Mouse (Mus musculus): ENCODE results near the gene Spc24. TPM values are rescaled to one million over a fixed set of nuclear protein-coding genes. Genes with fewer than 3 reads are reported as not detected.
"Not testable (repeated sequence)": the region's sequence is repeated elsewhere in the genome, so short reads cannot be mapped to it uniquely, and the experiment has no call there.

Spc24 gene
- total RNA-seq (2021), result 1 to 10 TPM; 4.7 to 6.4 TPM
- long read RNA-seq, experiment 1, transcript Spc24-201 (5 exons, 1,366 nt), result major isoform, 9 of 12 reads
- long read RNA-seq, experiment 1, partial matches to known transcripts, result 1 of 12 reads
- long read RNA-seq, experiment 1, other reads (novel, unspliced or antisense), result 2 of 12 reads
- long read RNA-seq, experiment 2, partial matches to known transcripts, result 1 of 5 reads
- long read RNA-seq, experiment 2, other reads (novel, unspliced or antisense), result 0 of 5 reads

DNA sequence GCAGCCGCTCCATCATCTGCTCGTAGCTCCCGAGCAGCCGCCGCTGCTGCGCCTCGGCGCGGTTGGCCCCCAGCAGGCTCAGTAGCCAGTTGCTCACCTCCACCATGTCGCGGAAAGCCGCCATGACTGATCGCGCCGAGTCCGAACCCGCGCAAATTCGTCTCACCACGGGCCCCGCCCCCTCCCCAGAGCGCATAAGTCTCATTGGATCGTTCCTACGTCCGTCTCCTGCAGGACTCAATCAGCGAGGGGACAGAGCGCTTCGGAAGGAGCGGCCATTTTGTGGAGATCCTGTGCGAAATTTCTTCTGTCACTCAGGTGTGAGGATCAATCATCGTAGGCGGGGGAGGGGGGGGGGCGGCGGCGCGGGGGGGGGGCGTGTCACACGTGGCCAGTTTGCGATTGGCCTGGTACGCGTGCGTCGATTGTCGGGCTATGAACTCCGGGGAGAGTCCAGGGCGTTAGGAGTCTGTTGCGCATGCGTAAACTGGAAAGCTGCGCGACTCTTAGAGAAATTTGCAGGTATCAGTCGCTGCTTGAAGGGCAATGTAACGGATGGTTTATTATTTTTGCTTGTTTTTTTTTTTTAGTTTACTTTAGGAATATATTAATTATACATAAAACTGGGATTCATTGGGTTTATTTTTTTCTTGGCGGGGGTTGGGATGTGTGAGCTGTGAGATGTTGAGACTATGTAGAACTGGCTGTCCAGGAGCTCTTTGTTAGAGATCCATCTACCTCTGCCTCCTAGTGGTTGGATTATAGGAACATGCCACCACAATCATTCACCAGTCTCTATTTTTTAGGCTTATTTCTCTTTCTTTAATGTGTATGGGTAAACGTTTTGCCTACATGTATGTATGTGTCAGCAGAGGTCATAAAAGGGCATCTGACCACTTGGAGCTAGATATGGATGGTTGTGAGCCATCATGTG lies at the start of gene Spc24:
Gene Spc24 (minus strand): TSS at position 149 of the 934 bp plus-strand sequence.
- DNase-seq, result peak; percentile 97 to 98

DNA sequence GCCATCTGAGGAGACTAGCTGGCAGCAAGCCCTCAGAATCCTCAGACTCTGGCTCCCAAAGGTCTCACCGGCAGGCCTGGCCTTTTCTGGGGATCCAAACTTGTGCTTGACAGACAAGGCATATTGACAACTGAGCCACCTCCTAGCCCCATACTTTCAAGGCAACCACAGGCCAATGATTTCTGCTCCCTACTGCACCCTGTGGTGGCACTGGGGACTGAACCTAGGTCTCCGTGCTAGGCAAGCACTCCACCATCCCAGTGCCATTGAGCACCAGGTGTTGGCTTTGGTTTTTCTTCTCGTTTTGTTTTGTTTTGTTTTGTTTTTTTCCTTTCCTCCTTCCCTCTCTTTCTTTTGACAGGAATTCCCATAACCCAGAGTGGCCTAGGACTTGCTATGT lies 48.5 kb upstream of the Spc24 start:
- no peak for DNase-seq

DNA sequence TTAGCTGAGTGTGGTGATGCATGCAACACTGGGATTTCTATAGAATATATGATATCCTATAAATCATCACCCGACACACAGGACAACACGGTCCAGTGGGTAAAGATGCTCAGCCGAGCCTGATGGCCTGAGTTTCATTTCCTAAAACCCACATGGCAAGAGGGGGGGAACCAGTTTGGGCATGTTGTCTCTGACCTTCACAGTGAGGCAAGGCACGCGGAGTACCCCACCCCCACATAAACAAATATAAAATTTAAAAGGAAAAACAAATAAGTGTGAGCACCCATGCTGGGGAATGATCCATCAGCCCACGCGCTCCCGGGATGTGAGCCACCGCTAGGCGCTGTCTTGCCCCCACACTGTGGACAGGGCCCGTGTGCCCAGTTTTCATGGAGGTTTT lies 46.9 kb upstream of the Spc24 start:
- no peak for DNase-seq

DNA sequence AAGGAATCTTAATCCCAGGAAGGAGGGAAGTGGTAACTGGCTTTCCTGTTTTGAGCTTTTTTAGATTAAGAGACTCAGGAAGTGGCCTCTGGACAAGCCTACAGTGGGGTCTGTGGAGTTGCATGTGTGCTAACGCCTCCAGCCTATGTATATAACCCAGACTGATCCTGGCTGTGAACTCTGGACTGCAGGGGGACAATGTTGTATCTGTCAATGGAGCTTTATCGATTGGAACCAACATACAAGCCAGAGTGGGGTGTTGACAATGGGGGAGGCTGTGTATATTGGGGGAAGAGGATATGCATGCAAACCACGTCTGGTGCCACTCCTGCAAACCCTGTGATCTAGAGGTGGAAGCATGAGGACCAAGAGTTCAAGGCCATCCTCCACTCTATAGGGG lies 46.3 kb upstream of the Spc24 start:
- DNase-seq, result no peak

DNA sequence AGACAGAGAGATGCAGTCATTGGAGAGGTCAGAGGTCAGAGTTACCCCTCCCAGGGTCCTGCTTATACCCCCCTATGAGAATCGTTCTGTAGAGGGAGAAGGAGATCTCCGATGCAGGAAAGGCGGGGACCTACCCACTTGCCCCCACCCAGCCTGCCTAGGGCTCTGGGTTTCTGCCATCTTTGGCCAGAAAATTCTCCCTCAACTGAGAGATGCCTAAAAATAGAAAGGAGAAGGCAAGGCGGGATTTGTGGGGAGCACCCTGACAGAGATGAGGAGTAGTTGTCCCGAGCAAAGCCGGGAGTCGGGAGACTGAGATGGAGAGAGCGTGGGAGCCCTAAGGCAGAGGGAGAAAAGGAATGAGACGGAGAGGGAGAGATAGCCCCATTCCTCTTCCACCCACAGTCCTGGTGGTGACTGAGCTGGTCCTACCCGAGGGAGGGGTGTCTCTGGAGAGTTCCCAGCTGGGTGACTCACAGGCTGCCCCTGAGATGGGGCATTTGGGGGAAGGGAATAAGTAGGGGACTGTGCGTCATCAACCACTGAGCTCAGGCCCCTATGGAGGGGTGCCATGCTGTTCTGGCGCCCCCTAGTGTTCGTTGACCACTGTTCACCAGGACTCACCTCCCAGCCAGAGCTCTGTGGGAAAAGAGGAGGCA lies 44.0 kb upstream of the Spc24 start:
- DNase-seq, result peak; percentile 88 to 94

DNA sequence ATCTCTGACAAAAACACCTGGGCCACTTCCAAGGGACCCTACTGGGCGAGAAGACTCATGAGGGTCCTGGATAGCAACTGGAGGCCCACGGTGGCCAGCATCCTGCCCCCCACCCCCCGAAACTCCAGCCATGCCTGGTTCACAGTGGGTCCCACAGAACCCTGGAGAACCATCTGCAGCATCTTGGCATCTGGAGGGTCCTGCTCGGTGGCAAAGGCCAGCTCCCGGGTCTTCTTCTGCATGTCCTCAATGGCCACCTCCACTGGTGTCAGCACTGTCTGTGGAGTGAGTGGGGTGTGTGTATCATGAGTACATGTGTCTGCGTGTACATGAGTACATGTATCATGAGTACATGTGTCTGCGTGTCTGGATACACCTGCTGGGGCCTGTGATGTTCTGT lies 41.5 kb upstream of the Spc24 start:
- no peak for DNase-seq

DNA sequence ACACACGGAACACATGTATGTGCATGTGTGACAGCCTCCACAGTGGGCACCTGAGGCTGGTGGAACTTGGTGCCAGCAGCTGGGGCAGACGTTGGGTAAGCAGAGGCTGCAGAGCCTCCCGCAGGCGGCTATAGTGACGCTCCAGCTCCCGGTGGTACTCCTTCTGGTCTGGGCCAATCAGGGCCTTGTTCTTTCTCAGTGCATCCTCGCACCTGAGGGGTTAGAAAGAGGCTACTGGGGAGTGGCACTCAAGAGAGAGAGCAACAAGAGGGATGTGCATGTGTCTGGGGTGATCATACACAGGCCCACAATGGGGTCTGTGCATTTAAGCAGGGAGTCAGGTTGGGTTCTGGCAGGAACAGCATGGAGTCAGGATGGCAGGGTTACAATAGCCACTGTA lies 41.0 kb upstream of the Spc24 start:
- DNase-seq, result no peak

DNA sequence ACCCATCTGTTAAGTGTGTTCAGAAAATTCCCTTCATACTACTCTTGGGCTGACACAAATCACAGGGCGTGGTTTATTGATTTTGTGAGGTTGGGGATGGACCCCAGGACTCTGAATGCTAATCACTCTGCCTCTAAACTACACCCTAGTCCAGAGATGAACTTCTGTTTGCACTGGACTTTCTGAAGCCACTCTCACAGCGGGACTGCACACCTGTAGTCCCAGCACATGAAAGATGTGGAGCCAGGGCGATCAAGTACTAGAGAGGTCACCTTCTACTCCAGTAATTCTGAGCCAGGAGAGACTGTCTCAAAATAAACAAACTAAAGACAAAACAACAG lies 38.9 kb upstream of the Spc24 start:
- DNase-seq, result no peak

DNA sequence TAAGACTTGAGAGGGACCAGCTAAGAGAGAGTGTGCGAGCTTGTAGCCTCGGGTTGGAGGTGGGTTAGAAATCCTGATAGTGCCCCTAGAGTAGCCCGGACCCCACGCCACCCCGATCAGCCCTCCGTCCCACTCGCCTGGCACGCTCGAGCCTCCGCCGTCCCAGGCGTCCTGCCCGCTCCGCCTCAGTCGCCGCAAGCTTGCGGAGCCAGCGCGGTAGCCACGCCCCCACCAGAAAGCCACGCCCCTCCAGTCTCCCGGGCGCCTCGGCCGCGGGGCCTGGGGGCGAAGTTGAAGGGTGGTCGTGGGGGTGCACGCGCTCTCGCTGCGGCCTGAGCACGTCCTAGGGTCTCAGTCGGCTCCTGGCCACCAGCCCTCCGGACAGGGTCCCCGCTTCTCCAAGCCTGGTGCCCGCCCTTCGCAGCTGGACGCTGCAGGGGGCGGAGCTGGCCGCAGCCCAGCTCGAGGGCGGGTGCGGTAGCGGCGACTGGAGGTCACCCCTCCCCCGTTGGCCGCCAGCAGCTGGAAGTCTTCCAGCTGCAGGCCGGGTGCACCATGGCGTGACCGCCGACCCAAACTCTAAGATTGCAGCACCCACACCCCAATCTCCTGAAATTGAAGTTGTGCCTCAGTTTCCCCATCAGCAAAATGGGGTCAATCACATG lies 38.4 kb upstream of the Spc24 start, which contains the start of gene Kank2:
Gene Kank2 (minus strand): TSS at position 400 of the 665 bp plus-strand sequence.
- peak; percentile 93 to 96 for DNase-seq

DNA sequence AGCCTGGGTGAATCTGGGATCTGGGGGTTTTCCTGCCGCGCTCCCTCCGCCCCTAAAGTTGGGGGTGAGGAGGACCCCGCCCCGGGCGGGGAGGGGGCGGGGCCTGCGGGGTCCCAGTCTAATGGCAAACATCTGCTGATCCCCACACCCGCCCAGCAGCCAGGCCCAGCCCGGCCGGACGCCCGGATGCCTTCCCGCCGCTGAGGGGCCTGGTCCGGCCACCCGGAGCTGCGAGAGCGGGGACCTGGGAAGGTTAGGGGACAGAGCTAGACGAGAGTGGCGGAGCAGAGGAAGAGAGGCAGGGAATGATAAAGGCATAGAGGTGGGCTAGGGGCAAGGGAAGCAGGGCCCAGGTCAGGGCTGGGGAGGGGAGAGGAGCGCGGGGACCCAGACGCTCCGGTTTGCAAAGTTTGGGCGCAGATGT lies 37.8 kb upstream of the Spc24 start:
- peak; percentile 80 to 85 for DNase-seq

DNA sequence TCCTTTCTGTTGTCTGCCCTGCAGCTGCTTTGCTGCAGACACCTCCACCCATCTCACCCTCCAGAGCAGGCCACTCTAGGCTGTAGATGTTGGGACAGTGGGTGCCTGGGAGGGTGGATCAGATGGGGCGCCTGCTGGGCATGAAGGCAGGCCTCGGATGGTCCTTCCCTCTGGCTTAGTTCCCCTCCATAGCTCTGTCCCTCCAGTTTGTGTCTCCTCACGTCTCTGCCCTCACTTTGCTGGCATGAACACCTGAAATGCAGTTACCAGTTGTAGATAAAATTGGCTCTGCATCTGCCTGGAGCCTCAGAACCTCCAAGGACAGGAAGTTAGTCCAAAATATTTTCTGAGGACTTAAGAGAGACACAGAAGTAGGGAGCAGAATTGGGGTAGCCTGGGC lies 36.8 kb upstream of the Spc24 start:
- DNase-seq, result peak in 1 of 2 experiments; percentile 28

DNA sequence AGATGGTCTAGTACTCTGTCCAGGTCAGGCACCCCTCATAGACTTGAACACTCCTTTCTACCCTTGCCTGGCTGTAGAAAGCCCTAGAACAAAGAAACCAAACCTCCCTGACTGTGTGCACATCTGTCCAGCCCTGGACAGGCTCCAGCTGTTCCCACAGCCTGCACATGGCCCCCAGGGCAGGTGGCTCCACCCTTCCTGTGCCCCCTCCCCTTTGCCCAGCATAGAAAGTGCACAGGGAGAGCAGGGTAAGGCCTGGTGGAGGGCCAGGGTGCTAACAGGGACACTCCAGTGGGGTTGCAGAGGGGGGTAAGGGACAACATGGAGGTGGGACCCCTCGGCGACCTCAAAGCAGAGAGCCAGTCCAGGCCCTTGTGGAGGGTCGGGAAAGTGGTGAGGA lies 36.2 kb upstream of the Spc24 start:
- peak in 1 of 2 experiments; percentile 32 for DNase-seq

DNA sequence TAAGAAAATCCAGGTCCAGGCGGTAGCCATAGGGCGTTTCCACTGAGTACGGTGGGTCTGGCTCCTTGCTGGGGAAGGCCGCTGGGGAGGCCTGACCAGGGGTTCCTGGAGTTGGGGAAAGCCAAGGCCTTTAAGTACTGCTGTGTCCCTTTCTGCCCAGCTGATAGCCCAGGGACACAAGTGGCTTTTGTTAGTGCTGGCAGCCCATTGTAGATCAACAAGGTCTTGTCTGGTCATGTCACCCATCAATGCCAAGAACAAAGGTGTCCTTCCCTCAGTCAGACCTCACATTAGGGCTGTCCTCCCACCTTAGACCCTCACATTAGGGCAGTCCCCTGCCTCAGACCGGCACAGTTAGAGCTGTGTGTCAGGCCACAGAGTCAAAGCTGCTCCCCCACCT lies 35.5 kb upstream of the Spc24 start:
- no peak for DNase-seq

DNA sequence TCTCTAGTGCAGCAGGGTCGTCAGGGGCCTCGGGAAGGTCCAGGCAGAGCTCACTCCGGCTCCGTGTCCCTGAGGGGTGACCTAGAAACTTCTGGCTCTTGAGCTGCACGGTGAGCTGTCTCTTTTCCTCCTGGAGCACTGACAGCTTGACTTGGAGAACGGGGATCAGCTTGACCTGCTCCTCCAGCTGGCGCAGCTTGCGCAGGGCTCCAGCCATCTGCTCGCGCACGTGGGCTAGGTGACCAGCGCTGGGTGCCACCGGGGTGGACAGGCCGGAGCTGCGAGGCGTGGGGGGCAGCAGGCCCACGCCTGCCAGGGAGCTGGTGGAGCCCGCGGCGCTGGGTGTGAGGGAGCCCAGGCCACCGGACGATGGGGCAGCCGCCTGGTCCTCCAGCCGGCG lies 34.8 kb upstream of the Spc24 start:
- DNase-seq, result no peak

DNA sequence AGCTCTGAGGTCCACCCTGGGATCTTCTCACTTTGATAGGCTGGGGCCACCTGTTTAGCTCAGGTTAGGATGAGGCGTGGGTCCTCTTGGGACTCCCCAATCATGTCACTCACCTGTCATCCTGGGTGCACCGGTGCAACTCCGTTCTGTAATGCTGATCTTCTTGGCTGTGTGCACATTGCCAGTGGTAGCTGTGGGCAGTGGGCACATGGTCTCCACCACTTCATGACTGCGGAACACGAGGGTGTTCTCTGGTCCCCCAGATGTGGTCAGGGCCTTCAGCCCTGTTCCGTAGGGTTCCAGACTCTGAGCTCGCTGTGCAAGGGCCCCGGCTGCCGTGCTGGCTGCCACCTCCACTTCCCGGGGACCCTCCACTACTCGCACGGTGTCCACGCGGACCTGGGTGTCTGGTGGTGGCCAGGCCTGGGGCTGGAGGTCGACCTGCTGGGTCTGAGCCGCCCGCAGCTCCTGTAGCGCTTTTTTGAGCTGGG lies 34.3 kb upstream of the Spc24 start:
- no peak for DNase-seq

DNA sequence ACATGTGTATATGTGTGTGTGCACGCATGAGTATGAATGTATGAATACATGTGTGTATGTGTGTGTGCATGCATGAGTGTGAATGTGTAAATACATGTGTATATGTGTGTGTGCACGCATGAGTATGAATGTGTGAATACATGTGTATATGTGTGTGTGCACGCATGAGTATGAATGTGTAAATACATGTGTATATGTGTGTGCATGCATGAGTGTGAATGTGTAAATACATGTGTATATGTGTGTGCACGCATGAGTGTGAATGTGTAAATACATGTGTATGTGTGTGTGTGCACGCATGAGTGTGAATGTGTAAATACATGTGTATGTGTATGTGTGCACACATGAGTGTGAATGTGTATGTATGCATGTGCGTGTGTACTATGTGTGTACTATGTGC lies 33.4 kb upstream of the Spc24 start:
- not testable (repeated sequence) for DNase-seq

DNA sequence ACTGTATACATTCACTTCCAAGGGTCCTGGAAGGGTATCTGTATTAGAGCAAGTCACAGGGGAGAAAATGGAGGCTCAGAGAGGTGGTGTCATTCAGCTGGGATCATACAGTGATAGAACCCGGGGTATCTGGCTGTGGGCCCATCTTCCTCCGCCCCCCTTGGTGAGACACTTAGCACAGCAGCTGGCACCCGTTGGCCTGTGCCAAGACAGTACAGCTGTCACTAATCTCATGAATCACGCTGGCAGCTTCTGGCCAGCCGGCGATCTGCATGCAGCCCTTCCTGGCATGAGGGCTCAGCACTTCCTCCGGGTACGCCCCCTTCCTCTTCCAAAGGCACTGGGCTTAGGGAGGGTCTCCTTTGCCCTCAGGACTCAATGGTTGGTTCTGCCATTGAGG lies 32.5 kb upstream of the Spc24 start:
- peak; percentile 57 to 64 for DNase-seq

DNA sequence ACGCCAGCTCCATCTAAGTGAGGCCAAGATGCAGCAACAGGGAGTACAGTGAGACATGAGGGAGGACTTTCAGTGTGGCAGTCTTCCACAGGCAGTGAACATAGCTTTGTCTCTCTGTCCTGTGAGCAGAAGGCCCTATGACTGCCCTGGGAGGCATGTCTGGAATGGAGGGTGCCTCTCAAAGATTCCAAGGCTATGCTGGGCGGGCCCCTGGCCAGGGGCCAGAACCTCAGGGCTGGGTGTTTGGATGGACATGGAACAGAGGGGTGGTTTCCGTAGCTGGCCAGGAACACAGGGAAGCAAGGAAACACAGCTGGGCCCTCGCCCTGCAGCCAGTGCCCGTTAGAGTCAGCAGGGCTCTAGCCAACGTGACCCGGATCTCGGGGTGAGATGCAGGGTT lies 31.8 kb upstream of the Spc24 start:
- peak; percentile 78 to 86 for DNase-seq

DNA sequence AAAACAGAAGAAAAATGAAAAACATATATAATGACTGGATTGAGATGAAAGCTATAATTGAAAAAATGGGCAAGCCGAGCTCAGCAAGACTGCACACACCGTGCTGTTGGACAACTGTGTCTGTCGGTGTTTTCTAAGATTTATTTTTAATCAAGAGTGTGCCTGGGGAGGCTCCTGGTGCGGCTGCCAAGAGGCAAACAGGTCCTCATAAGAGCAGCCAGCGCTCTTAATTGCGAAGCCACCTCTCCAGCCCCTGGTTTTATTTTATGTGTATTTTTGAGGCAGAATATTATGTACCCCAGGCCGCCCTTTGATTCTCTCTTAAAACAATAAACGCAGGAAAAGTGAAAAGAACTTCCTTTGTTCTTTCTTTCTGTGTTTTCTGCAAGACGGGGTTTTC lies 28.1 kb upstream of the Spc24 start:
- no peak for DNase-seq

DNA sequence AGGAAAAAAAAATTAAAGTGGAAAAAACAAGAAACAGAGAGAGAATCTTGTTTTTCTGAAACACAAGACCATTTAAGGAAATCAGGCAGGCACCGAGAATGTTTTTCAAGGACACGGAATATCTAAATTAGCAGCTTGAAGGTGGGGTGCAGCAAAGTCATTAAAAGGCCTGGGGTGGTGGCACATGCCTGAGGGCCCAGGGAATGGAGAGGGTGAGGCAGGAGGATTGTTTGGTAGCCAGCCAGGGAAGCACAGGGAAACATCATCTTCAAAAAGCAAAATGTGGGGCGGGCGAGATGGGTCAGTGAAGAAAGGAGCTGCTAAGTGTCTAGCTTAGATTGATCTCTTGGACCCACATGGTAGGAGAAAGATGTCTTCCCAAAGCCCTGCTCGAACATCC lies 27.6 kb upstream of the Spc24 start:
- DNase-seq, result no peak

DNA sequence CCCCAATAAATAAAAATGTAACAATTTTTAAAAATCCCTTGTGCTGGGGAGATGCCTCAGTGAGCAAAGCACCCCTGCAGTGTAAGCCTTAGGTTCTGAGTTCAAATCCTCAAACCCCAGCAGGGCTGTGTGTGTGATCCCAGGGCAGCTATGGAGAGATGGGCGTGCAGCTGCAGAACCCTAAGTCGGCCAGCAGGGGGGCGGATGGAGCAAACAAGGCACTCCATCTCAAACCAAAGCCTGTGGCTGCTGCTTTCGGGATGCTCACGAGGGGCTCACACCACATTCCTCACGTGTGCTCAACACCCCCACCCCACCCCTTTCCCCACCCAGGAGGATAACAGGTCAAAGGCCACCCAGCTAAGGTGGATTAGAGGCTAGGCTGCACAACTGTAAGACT lies 26.8 kb upstream of the Spc24 start:
- peak; percentile 72 to 86 for DNase-seq

DNA sequence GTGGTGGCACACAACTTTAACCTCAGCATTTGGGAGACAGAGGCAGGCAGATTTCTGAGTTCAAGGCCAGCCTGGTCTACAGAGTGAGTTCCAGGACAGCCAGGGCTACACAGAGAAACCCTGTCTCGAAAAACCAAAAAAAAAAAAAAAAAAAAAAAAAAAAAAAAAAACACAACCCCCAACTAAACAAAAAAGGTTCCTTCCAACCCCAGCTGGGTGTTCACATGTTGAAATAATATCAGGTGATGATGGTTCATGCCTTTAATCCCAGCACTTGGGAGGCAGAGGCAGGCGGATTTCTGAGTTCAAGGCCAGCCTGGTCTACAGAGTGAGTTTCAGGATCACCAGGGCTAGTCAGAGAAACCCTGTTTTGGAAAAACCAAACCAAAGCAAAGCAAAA lies 26.2 kb upstream of the Spc24 start:
- not testable (repeated sequence) for DNase-seq

All from heart, adult 18-20 months (tissue).